Mouse (Mus musculus) small intestine, adult 2 months (tissue): ENCODE results near the gene Palm. TPM values are rescaled to one million over a fixed set of nuclear protein-coding genes. Genes with fewer than 3 reads are reported as not detected.

Experiments used
- H3K27ac ChIP-seq: fragments of 200-500 bp; 2 replicates; pipeline ENCODE4 v1.5.1; 2012; ENCODE audit warnings: low read depth, low read length, control low read depth, inconsistent platforms; ENCODE audit not compliant: insufficient read depth
- H3K27me3 ChIP-seq: fragments of 200-500 bp; 2 replicates; pipeline ENCODE4 v1.6.1; 2012; ENCODE audit warnings: mild to moderate bottlenecking, moderate library complexity, low read length, inconsistent platforms; ENCODE audit not compliant: control insufficient read depth, insufficient read depth
- H3K36me3 ChIP-seq: fragments of 200-500 bp; 2 replicates; pipeline ENCODE4 v1.6.1; 2012; ENCODE audit warnings: mild to moderate bottlenecking, low read length, control low read depth, inconsistent platforms; ENCODE audit not compliant: control insufficient read depth, insufficient read depth
- H3K4me1 ChIP-seq: fragments of 200-500 bp; 2 replicates; pipeline ENCODE4 v1.6.1; 2012; ENCODE audit warnings: low read length, inconsistent platforms, mixed read lengths; ENCODE audit not compliant: control insufficient read depth, insufficient read depth, insufficient read length
- H3K4me3 ChIP-seq: fragments of 200-500 bp; 2 replicates; pipeline ENCODE4 v1.5.1; 2012; ENCODE audit warnings: low read depth, mild to moderate bottlenecking, control low read depth, inconsistent platforms, low read length, moderate library complexity
- CTCF ChIP-seq: fragments of 200-500 bp; IDR thresholded peaks from 2 replicates; pipeline ENCODE4 v1.5.1; 2012; ENCODE audit warnings: low read depth, mild to moderate bottlenecking, control low read depth, inconsistent platforms, low read length, moderate library complexity, mixed read lengths; ENCODE audit not compliant: insufficient replicate concordance, insufficient read length; ENCODE audit errors: extremely low read depth
- POLR2A ChIP-seq: fragments of 200-500 bp; IDR thresholded peaks from 2 replicates; pipeline ENCODE4 v1.6.1; 2012; ENCODE audit warnings: low read depth, mild to moderate bottlenecking, control low read depth, inconsistent platforms, low read length, moderate library complexity
- WGBS: fragments of 180-500 bp; shearing (Covaris S2); methylation state at CpG from one replicate; pipeline ENCODE4 v1.1.7; 2018; 5-methylcytosine and 5-hydroxymethylcytosine counted together
- polyA plus RNA-seq: library from polyadenylated mRNA; depleted of rRNA; stranded (reverse); fragments of >200 nt; gene quantifications from 2 replicates; pipeline ENCODE4 v1.2.3, GENCODE M21; 2012

The Palm gene
- polyA plus RNA-seq, 1 experiment = 24.0 TPM

GRCm38 (mm10) chr10:79792339-79793040, 882 bp upstream of the Palm start:
- no peaks in the 10 kb centered on the region for H3K36me3 ChIP-seq
- H3K27ac ChIP-seq = no peak overlapping the region
- peaks cover 18% of the 10 kb centered on the region for H3K4me1 ChIP-seq
- TF ChIP-seq CTCF (no peak), POLR2A (no peak)
- H3K4me3 ChIP-seq = no peak overlapping the region
- WGBS = 82% methylated on average over 5 of the region's 5 CpGs
- H3K27me3 ChIP-seq = no peaks in the 10 kb centered on the region

DNA sequence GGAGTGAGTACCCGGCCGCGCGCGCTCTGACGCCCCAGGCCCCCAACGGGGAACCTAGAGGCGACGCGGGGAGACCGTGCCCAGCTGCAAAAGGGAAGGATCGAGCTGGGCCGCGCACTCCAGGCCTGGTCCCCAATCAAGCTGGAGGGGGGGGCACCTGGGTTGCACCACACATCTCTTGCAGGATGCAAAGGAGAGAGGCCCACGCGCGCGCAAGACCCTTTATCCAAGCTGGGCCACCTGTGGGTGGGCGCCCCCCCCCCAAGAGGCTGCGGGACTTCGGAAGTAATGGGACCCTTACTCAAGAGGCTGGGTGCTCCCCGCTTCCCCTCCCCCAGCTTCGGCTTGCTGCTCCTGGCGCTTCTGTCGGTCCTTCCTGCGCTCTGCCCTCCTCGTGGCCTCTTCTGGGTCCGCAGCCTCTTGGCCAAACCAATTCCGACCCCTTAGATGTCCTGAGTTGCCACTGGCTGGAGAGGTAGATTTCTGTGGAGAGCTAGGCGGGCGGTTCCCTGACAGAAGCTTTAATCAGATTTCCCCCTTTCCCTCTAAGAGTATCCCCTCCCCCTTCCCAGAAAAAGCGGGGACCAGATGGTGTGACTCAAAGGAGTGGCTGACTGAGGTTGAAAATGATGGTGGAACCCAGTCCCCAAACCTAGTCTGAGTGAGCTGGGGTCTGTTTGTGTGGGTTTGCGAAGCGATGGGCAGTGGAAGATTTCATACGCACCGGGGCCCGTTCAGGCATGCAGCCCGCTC, 542 bp downstream of the Palm start:
- Histone ChIP-seq H3K27me3 (no peaks in the 10 kb centered on the region), H3K27ac (peak overlapping the region; percentile 73), H3K4me3 (peak overlapping the region; percentile 72), H3K36me3 (no peaks in the 10 kb centered on the region), H3K4me1 (peaks cover 29% of the 10 kb centered on the region)
- WGBS = 15% methylated on average over 37 of the region's 38 CpGs
- TF ChIP-seq POLR2A (no peak), CTCF (peak; percentile 11; the same call in 1 of the 2 replicates)

DNA sequence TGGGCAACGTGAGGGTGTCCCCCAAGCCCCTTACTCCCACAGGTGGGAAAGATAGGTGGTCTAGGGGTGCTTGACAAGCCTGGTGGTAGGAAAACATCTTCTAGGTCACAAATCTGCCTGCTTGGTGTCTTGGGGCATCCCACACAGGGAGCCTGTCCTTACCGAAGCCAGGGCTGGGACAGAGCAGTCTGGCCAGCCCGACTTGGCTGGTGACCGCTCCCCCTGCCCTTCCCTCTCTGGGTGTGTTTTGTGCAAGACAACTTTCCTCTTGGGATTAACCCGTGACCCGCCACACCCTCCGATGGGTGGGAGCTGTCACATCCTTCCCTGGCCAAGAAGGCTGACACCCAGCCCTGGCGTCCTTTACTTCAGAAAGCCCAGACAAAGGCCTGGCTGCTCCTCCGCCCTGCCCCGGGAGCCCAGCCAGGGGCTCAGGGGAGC, 1.1 kb downstream of the Palm start:
- peak overlapping the region; percentile 73 for H3K27ac ChIP-seq
- H3K36me3 ChIP-seq = no peaks in the 10 kb centered on the region
- no peaks in the 10 kb centered on the region for H3K27me3 ChIP-seq
- no peak for TF ChIP-seq CTCF
- TF ChIP-seq POLR2A = no peak
- peaks cover 29% of the 10 kb centered on the region for H3K4me1 ChIP-seq
- 27% methylated on average over 10 of the region's 10 CpGs for WGBS
- peak overlapping the region; percentile 72 for H3K4me3 ChIP-seq

GRCm38 (mm10) chr10:79795905-79796304, 2.5 kb downstream of the Palm start:
- no peak overlapping the region for H3K27ac ChIP-seq
- WGBS = 98% methylated on average over 3 of the region's 3 CpGs
- H3K36me3 ChIP-seq = no peaks in the 10 kb centered on the region
- no peak for TF ChIP-seq CTCF
- no peak for TF ChIP-seq POLR2A
- H3K4me1 ChIP-seq = peaks cover 29% of the 10 kb centered on the region
- no peak overlapping the region for H3K4me3 ChIP-seq
- no peaks in the 10 kb centered on the region for H3K27me3 ChIP-seq

DNA sequence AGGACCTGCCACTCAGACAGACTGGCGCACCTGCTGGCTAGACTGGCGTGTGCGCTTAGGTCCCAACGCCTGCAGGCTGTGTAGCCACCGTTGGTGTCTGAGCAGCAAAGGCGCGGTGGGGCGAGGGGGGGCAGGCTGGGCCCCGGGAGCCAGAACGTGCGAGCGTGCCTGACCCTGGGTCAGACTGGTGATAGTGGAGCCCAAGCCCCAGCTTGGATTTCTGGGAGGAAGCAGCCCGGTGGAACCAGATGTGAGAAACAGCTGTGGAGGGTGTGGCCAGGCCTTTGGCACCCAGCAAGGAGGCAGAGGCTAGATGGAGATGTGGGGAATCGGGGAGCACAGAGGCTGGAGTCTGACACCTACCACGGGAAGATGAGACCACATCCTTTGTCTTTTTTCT, 4.0 kb downstream of the Palm start:
- Histone ChIP-seq H3K4me3 (no peak overlapping the region), H3K36me3 (no peaks in the 10 kb centered on the region), H3K27ac (peak overlapping the region; percentile 67; the same call in 1 of the 2 replicates), H3K27me3 (no peaks in the 10 kb centered on the region), H3K4me1 (peaks cover 35% of the 10 kb centered on the region)
- WGBS = 15% methylated on average over 15 of the region's 15 CpGs
- TF ChIP-seq CTCF (no peak), POLR2A (no peak)

GRCm38 (mm10) chr10:79798289-79798928, 5.0 kb downstream of the Palm start:
- no peaks in the 10 kb centered on the region for H3K36me3 ChIP-seq
- no peaks in the 10 kb centered on the region for H3K27me3 ChIP-seq
- peaks cover 41% of the 10 kb centered on the region for H3K4me1 ChIP-seq
- H3K27ac ChIP-seq = peak overlapping the region; percentile 67
- WGBS = 67% methylated on average over 12 of the region's 12 CpGs
- no peak overlapping the region for H3K4me3 ChIP-seq
- TF ChIP-seq POLR2A (no peak), CTCF (no peak)

DNA sequence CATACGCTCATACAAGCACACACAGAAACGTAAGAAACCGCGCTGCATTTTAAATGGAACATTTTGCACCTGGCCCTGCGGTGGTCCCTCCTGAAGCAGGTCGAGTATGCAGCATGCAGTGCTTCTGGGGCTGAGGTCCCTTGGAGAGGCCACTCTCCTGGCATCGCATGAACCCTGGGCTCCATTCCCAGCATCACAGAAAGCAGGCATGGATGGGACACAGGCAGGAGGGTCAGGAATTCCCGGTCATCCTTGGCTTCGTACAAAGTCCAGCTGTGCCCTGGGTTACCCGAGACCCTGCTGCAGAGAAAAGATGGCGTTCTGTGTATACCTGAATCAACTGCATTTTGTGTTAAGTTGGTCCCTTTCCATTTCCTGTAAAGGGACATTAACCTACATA, 7.1 kb downstream of the Palm start:
- Histone ChIP-seq H3K36me3 (no peaks in the 10 kb centered on the region), H3K27me3 (no peaks in the 10 kb centered on the region), H3K4me1 (peaks cover 28% of the 10 kb centered on the region), H3K4me3 (no peak overlapping the region), H3K27ac (no peak overlapping the region)
- no peak for TF ChIP-seq CTCF
- no peak for TF ChIP-seq POLR2A
- WGBS = 80% methylated on average over 11 of the region's 11 CpGs
